Mouse (Mus musculus) Patski (cell line): ENCODE measurements around the gene Alox15. TPM values are rescaled to one million over a fixed set of nuclear protein-coding genes. Genes with fewer than 3 reads are reported as not detected.

Experiments used
- ATAC-seq: fragments of 100-300 bp; one replicate; pipeline ENCODE4 v1.8.0; 2021
- CTCF ChIA-PET: fragments of 350-600 bp; sonication (Branson Sonifier 250); formaldehyde crosslinking; loops from one replicate; lab custom pipeline; 2022; ENCODE audit warnings: inconsistent platforms; lab: Charles Lee
- POLR2A ChIA-PET: fragments of 350-600 bp; sonication (Branson Sonifier 250); formaldehyde crosslinking; loops from one replicate; lab custom pipeline; 2022; ENCODE audit warnings: antibody characterized with exemption, inconsistent platforms; lab: Charles Lee
- DNase-seq: peaks from one replicate; pipeline ENCODE4 v3.0.0-alpha.2; 2011; ENCODE audit warnings: low read depth, low spot score
- H3K27me3 ChIP-seq: fragments of 371-371 bp; one replicate; pipeline ENCODE4 v1.5.1; 2021
- CTCF ChIP-seq: fragments of 100-300 bp; IDR thresholded peaks from one replicate; pipeline ENCODE4 v1.5.1; 2021
- in situ Hi-C: fragments of 300-500 bp; cut with MboI; formaldehyde crosslinking; loops from 3 replicates; pipeline ENCODE4 v1.11.1; 2018; ENCODE audit warnings: low pct_unique_long_range_greater_than_20kb, mixed read lengths
- polyA plus RNA-seq: library from polyadenylated mRNA; unstranded; gene quantifications from one replicate; pipeline ENCODE4 v1.2.3, GENCODE M21; 2021

Alox15 gene
- polyA plus RNA-seq, 1 experiment from 2014 or later = not detected

- in situ Hi-C loops = no loop called here
- ChIA-PET CTCF (no interaction called here), POLR2A (interaction anchor here (0.5 kb wide), 1 partner anchor 21 kb away, joined by 3 read pairs; no protein-coding TSS in a partner anchor)
- peaks cover 71% of the 10 kb centered on the region for H3K27me3 ChIP-seq
- DNase-seq = no peak
- no peak for TF ChIP-seq CTCF
- ATAC-seq = no peak
These were observed 3.2 kb downstream of the Alox15 start for GRCm38 (mm10) chr11:70348630-70349029.

- ChIA-PET POLR2A (no interaction called here), CTCF (no interaction called here)
- ATAC-seq (no peak), DNase-seq (no peak)
- in situ Hi-C loops = no loop called here
- peaks cover 67% of the 10 kb centered on the region for H3K27me3 ChIP-seq
- no peak for TF ChIP-seq CTCF
These were observed 4.0 kb downstream of the Alox15 start for GRCm38 (mm10) chr11:70347861-70348260.

- H3K27me3 ChIP-seq = peaks cover 63% of the 10 kb centered on the region
These were observed 6.3 kb downstream of the Alox15 start for GRCm38 (mm10) chr11:70345546-70345945.

GRCm38 (mm10) chr11:70345061-70345460 is 6.8 kb downstream of the Alox15 start:
- H3K27me3 ChIP-seq = peaks cover 58% of the 10 kb centered on the region
- CTCF ChIA-PET = interaction anchor here (0.7 kb wide), 1 partner anchor 115 kb away, joined by 3 read pairs; no protein-coding TSS in a partner anchor
- DNase-seq (no peak), ATAC-seq (no peak)
- in situ Hi-C loops = no loop called here
- POLR2A ChIA-PET = no interaction called here
- no peak for TF ChIP-seq CTCF

More at GRCm38 (mm10) chr11:70345546-70345945, 6.3 kb downstream of the Alox15 start:
- no peak for TF ChIP-seq CTCF
- in situ Hi-C loops = no loop called here
- POLR2A ChIA-PET = no interaction called here
- CTCF ChIA-PET = no interaction called here
- ATAC-seq (no peak), DNase-seq (no peak)

GRCm38 (mm10) chr11:70339481-70339880 is 12.3 kb downstream of the Alox15 start:
- in situ Hi-C loops = no loop called here
- peaks cover 52% of the 10 kb centered on the region for H3K27me3 ChIP-seq
- POLR2A ChIA-PET = no interaction called here
- no peak for TF ChIP-seq CTCF
- DNase-seq (no peak), ATAC-seq (no peak)
- CTCF ChIA-PET = no interaction called here

- TF ChIP-seq CTCF = peak; percentile 86
- in situ Hi-C loops = no loop called here
- ChIA-PET POLR2A (no interaction called here), CTCF (interaction anchor here (1.3 to 2.3 kb wide), 3 partner anchors 14 to 21 kb away, joined by 3 to 11 read pairs (median 4); partner anchors contain the start of gene Alox15)
- ATAC-seq (no peak), DNase-seq (no peak)
- peaks cover 54% of the 10 kb centered on the region for H3K27me3 ChIP-seq
These were observed 17.4 kb downstream of the Alox15 start for GRCm38 (mm10) chr11:70334477-70334876.

- in situ Hi-C loops = no loop called here
- ChIA-PET POLR2A (no interaction called here), CTCF (no interaction called here)
- ATAC-seq (no peak), DNase-seq (no peak)
- peaks cover 31% of the 10 kb centered on the region for H3K27me3 ChIP-seq
- no peak for TF ChIP-seq CTCF
These were observed 27.1 kb downstream of the Alox15 start for GRCm38 (mm10) chr11:70324726-70325125.

GRCm38 (mm10) chr11:70322528-70322927 is 29.3 kb downstream of the Alox15 start, which contains the start of gene Alox12e:
Gene Alox12e, minus strand, starts transcription at chr11:70322628.
- in situ Hi-C loops = no loop called here
- H3K27me3 ChIP-seq = peaks cover 48% of the 10 kb centered on the region
- ChIA-PET CTCF (interaction anchor here (1.4 kb wide), 1 partner anchor 85 kb away, joined by 3 read pairs; the partner anchor contains the start of gene 0610010K14Rik), POLR2A (no interaction called here)
- DNase-seq (no peak), ATAC-seq (no peak)
- TF ChIP-seq CTCF = no peak

- peaks cover 57% of the 10 kb centered on the region for H3K27me3 ChIP-seq
- DNase-seq (no peak), ATAC-seq (no peak)
- CTCF ChIA-PET = interaction anchor here (0.8 to 3.6 kb wide), 3 partner anchors 9 to 13 kb away, joined by 3 to 11 read pairs (median 3); no protein-coding TSS in a partner anchor
- peak; percentile 83 for TF ChIP-seq CTCF
- in situ Hi-C loops = no loop called here
- POLR2A ChIA-PET = no interaction called here
These were observed 30.2 kb downstream of the Alox15 start for GRCm38 (mm10) chr11:70321664-70322063.

- ATAC-seq = no peak
- POLR2A ChIA-PET = no interaction called here
These were observed 32.2 kb downstream of the Alox15 start for GRCm38 (mm10) chr11:70319614-70320013.

GRCm38 (mm10) chr11:70313833-70314232 is 38.0 kb downstream of the Alox15 start:
- no peak for ATAC-seq
- TF ChIP-seq CTCF = peak; percentile 86
- CTCF ChIA-PET = interaction anchor here (1.0 to 2.2 kb wide), 4 partner anchors 14 to 224 kb away, joined by 3 to 11 read pairs (median 4); no protein-coding TSS in a partner anchor

More at GRCm38 (mm10) chr11:70319614-70320013, 32.2 kb downstream of the Alox15 start:
- DNase-seq = no peak
- in situ Hi-C loops = no loop called here
- no peak for TF ChIP-seq CTCF
- CTCF ChIA-PET = interaction anchor here (1.2 to 3.6 kb wide), 2 partner anchors 15 to 89 kb away, joined by 3 to 11 read pairs; no protein-coding TSS in a partner anchor
- peaks cover 66% of the 10 kb centered on the region for H3K27me3 ChIP-seq

More at GRCm38 (mm10) chr11:70313833-70314232, 38.0 kb downstream of the Alox15 start:
- in situ Hi-C loops = no loop called here
- peaks cover 46% of the 10 kb centered on the region for H3K27me3 ChIP-seq
- no peak for DNase-seq
- POLR2A ChIA-PET = no interaction called here
